Mouse (Mus musculus): ENCODE results near the gene Polr3c. TPM values are rescaled to one million over a fixed set of nuclear protein-coding genes. Genes with fewer than 3 reads are reported as not detected.
"Not testable (repeated sequence)": the region's sequence is repeated elsewhere in the genome, so short reads cannot be mapped to it uniquely, and the experiment has no call there.

Polr3c gene
- polyA plus RNA-seq, 1 experiment: 41.6 TPM

- H3K4me1 ChIP-seq (ENCODE audit: control insufficient read depth, insufficient read depth, low read length): peaks cover 15% of the 10 kb centered on the region
- TF ChIP-seq CTCF (IDR thresholded peaks at IDR 0.05; ENCODE audit: low read depth, low read length): no peak
- no peak for TF ChIP-seq POLR2A (IDR thresholded peaks at IDR 0.05; ENCODE audit: borderline replicate concordance, low read depth, low read length)
- peak overlapping the region; percentile 53 for H3K27ac ChIP-seq (ENCODE audit: insufficient read depth, low read depth, low read length)
- peak overlapping the region; percentile 93 for H3K4me3 ChIP-seq (ENCODE audit: insufficient read depth, low read length)
Observed at GRCm38 (mm10) chr3:96696766-96697732, 30.4 kb downstream of the Polr3c start.

DNA sequence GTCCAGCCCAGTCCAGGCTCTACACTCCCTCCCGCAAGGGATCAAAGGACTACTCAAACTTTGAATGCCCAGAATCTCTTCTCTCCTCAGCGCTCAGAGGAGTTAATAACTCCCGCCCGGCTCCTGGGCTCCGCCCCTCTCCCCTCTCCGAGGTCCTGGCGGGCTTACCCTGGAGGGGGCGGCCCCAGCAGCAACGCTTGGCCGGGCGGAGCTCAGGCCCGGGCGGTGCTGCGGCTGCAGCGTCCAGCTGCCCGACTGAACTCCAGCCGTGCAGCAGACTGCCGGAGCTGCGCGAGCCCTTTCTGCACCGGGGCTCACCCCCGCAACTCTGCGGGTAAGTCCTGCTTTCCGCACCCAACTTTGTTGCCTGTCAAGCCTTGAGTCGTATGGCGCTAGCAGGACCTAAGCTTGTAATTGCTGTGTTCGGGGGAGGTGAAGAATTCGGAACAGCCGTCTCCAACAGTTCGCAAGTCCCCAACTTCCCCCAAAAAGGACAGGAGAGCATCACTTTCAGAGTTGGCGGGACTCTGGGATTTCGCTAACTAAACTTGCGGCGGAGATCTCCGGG lies 31.1 kb downstream of the Polr3c start, which contains the start of gene Pias3:
Gene Pias3, plus strand, starts transcription at position 187 of the 568 bp plus-strand sequence.
- Histone ChIP-seq H3K27ac (ENCODE audit: insufficient read depth, low read depth, low read length) (peak within 1 kb of the TSS; percentile 53), H3K4me1 (ENCODE audit: control insufficient read depth, insufficient read depth, low read length) (peaks cover 15% of the 10 kb centered on the region), H3K4me3 (ENCODE audit: insufficient read depth, low read length) (peak within 1 kb of the TSS; percentile 93)
- no peak for TF ChIP-seq CTCF (IDR thresholded peaks at IDR 0.05; ENCODE audit: low read depth, low read length)
- no peak for TF ChIP-seq POLR2A (IDR thresholded peaks at IDR 0.05; ENCODE audit: borderline replicate concordance, low read depth, low read length)

DNA sequence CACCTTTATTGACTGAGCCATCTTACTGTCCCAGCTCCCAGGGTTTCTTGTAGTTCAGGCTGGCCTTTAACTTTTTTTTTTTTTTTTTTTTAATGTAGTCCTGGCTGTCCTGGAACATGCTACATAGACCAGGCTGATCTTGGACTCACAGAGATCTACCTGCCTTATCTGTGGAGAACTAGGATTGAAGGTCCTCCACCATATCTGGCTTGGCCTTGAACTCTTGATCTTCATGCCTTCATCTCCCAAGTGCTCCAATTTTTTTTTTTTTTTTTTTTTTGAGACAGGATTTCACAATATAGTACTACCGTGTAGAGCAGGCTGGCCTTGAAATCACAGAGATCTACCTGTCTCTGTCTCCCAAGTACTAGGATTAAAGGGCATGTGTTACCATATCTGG lies 33.8 kb downstream of the Polr3c start:
- H3K4me3 ChIP-seq (ENCODE audit: insufficient read depth, low read length): no peak overlapping the region
- TF ChIP-seq CTCF (IDR thresholded peaks at IDR 0.05; ENCODE audit: low read depth, low read length): no peak
- no peak for TF ChIP-seq POLR2A (IDR thresholded peaks at IDR 0.05; ENCODE audit: borderline replicate concordance, low read depth, low read length)
- peaks cover 21% of the 10 kb centered on the region for H3K4me1 ChIP-seq (ENCODE audit: control insufficient read depth, insufficient read depth, low read length)
- H3K27ac ChIP-seq (ENCODE audit: insufficient read depth, low read depth, low read length): no peak overlapping the region

- Histone ChIP-seq H3K4me1 (ENCODE audit: control insufficient read depth, insufficient read depth, low read length) (peaks cover 20% of the 10 kb centered on the region), H3K4me3 (ENCODE audit: insufficient read depth, low read length) (no peak overlapping the region), H3K27ac (ENCODE audit: insufficient read depth, low read depth, low read length) (no peak overlapping the region)
- TF ChIP-seq POLR2A (IDR thresholded peaks at IDR 0.05; ENCODE audit: borderline replicate concordance, low read depth, low read length) (no peak), CTCF (IDR thresholded peaks at IDR 0.05; ENCODE audit: low read depth, low read length) (no peak)
Observed at GRCm38 (mm10) chr3:96692506-96692905, 34.9 kb downstream of the Polr3c start.

DNA sequence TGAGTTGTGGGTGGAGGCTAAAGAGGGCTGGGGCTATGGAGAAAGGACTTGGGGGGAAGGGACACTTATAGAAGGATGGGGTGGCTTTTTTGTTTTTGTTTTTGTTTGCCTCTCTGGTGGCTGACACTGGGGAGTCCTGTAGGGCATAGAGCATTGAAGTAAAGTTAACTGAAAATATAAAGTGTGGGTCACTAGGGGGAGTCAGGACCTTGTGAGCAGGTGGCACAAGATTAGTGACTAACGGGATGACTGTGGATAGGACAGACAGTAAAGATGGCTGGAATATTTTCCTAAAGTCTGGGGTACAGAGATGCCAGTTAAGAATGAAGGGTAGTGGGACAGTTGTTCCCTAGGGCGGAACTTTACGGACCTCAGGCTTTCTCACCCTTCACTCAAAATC lies 37.1 kb downstream of the Polr3c start:
- TF ChIP-seq CTCF (IDR thresholded peaks at IDR 0.05; ENCODE audit: low read depth, low read length) (no peak), POLR2A (IDR thresholded peaks at IDR 0.05; ENCODE audit: borderline replicate concordance, low read depth, low read length) (no peak)
- no peak overlapping the region for H3K27ac ChIP-seq (ENCODE audit: insufficient read depth, low read depth, low read length)
- H3K4me1 ChIP-seq (ENCODE audit: control insufficient read depth, insufficient read depth, low read length): peaks cover 12% of the 10 kb centered on the region
- H3K4me3 ChIP-seq (ENCODE audit: insufficient read depth, low read length): no peak overlapping the region

DNA sequence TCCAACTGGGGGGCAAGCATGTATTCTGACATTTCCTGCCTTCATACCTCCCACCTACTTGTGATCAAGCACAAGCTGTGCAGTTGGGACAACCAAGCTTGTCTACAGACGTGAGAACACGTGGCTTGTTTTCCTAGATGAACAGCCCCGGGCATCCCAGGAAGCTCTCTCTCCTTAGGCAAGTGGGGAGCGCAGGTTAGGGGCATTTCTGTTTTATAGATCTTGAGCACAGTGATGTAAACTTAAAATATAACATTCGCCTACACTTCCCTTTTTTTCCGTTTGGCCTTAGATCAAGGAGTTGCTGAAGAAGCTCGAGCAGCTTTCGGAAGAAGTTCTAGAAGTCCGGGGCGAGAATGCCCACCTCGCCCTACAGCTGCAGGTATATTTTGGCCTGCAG lies 38.6 kb downstream of the Polr3c start:
- Histone ChIP-seq H3K4me1 (ENCODE audit: control insufficient read depth, insufficient read depth, low read length) (peaks cover 8% of the 10 kb centered on the region), H3K4me3 (ENCODE audit: insufficient read depth, low read length) (no peak overlapping the region), H3K27ac (ENCODE audit: insufficient read depth, low read depth, low read length) (no peak overlapping the region)
- no peak for TF ChIP-seq POLR2A (IDR thresholded peaks at IDR 0.05; ENCODE audit: borderline replicate concordance, low read depth, low read length)
- TF ChIP-seq CTCF (IDR thresholded peaks at IDR 0.05; ENCODE audit: low read depth, low read length): no peak

- H3K4me1 ChIP-seq (ENCODE audit: control insufficient read depth, insufficient read depth, low read length); H3K4me3 ChIP-seq (ENCODE audit: insufficient read depth, low read length); H3K27ac ChIP-seq (ENCODE audit: insufficient read depth, low read depth, low read length): not testable (repeated sequence)
Observed at GRCm38 (mm10) chr3:96686057-96686456, 41.4 kb downstream of the Polr3c start.

DNA sequence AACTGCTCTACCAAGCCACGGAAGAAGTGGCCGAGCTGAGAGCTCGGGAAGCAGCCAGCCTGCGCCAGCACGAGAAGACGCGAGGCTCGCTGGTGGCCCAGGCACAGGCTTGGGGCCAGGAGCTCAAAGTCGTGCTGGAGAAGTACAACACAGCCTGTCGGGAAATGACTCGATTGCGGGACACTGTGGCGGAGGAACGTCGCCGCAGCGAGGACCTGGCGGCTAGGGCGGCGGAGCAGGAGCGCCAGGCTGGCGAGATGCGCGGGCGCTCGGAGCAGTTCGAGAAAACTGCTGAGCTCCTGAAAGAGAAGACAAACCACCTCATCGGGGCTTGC lies 42.6 kb downstream of the Polr3c start:
- no peak for TF ChIP-seq POLR2A (IDR thresholded peaks at IDR 0.05; ENCODE audit: borderline replicate concordance, low read depth, low read length)
- no peak for TF ChIP-seq CTCF (IDR thresholded peaks at IDR 0.05; ENCODE audit: low read depth, low read length)
- Histone ChIP-seq H3K27ac (ENCODE audit: insufficient read depth, low read depth, low read length) (no peak overlapping the region), H3K4me1 (ENCODE audit: control insufficient read depth, insufficient read depth, low read length) (peaks cover 8% of the 10 kb centered on the region), H3K4me3 (ENCODE audit: insufficient read depth, low read length) (no peak overlapping the region)

DNA sequence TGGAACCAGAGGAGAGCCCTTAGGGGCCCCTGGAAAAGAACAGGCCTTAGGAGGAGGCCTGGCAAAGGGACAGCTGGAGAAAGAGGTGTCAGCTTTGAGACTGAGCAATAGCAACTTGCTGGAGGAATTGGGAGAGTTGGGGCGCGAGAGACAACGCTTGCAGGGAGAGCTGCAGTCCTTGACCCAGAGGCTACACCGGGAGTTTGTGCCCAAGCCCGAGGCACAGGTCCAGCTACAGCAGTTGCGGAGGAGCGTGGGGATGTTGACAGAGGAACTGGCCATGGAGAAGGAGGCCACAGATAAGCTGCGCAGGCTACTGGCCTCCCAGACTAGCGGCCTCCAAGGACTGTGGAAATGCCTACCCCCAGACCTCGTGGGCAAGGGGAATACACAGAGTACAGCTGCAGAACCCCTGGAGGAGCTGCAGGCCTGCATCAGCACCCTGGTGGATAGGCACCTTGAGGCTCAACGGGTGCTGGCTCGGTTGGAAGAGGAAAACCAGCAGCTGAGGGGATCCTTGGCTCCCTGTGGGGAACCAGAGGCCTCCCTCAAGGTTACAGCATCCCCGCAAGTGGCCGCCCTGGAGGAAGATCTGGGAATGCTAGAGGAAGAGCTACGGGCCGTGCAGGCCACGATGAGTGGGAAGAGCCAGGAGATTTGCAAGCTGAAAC lies 43.1 kb downstream of the Polr3c start:
- TF ChIP-seq POLR2A (IDR thresholded peaks at IDR 0.05; ENCODE audit: borderline replicate concordance, low read depth, low read length): no peak
- no peak for TF ChIP-seq CTCF (IDR thresholded peaks at IDR 0.05; ENCODE audit: low read depth, low read length)
- peaks cover 6% of the 10 kb centered on the region for H3K4me1 ChIP-seq (ENCODE audit: control insufficient read depth, insufficient read depth, low read length)
- no peak overlapping the region for H3K27ac ChIP-seq (ENCODE audit: insufficient read depth, low read depth, low read length)
- no peak overlapping the region for H3K4me3 ChIP-seq (ENCODE audit: insufficient read depth, low read length)

DNA sequence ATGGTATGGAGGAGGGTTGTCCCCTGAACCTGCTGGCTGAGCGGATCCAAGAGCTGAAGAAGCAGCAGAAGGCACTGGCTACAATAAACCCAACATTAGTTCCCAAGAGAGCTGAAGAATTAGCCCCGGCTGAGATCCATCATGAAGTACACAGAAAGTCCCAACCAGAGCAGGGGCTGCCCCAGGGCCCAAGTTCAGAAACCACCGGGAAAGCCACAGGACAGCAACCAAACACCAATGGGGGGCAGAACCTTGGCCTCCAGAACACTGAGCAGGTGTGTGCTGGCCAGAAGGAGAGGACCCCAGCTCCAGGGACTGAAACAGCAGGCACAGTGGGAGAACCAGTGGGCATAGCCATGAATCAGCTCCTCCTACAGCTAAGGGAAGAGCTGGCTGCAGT lies 43.9 kb downstream of the Polr3c start:
- TF ChIP-seq POLR2A (IDR thresholded peaks at IDR 0.05; ENCODE audit: borderline replicate concordance, low read depth, low read length) (no peak), CTCF (IDR thresholded peaks at IDR 0.05; ENCODE audit: low read depth, low read length) (no peak)
- Histone ChIP-seq H3K27ac (ENCODE audit: insufficient read depth, low read depth, low read length) (no peak overlapping the region), H3K4me3 (ENCODE audit: insufficient read depth, low read length) (no peak overlapping the region), H3K4me1 (ENCODE audit: control insufficient read depth, insufficient read depth, low read length) (peaks cover 2% of the 10 kb centered on the region; the same call in 1 of the 2 replicates)
